Mouse (Mus musculus) NIH3T3 (cell line): ENCODE results near the gene Cfl1.
A peak's percentile ranks its signal among the peaks of the same experiment; 100 is the strongest.

ENCODE experiments used
- DNase-seq: peaks from one replicate; pipeline ENCODE4 v3.0.0-alpha.2; 2012; ENCODE audit warnings: low read depth

Cfl1 gene

GRCm38 (mm10) chr19:5529325-5530137 is 39.3 kb downstream of the Cfl1 start:
- peak; percentile 99 for DNase-seq

GRCm38 (mm10) chr19:5530138-5530524 is 39.9 kb downstream of the Cfl1 start:
- DNase-seq: no peak

GRCm38 (mm10) chr19:5532520-5532919 is 42.3 kb downstream of the Cfl1 start:
- no peak for DNase-seq

GRCm38 (mm10) chr19:5538786-5539185 is 48.5 kb downstream of the Cfl1 start:
- no peak for DNase-seq

GRCm38 (mm10) chr19:5543362-5543761 is 53.1 kb downstream of the Cfl1 start:
- DNase-seq: peak; percentile 62

- DNase-seq: peak; percentile 72
These were observed 53.8 kb downstream of the Cfl1 start for GRCm38 (mm10) chr19:5544031-5544430.
